Mouse (Mus musculus): ENCODE data around the gene Gas2l1. TPM values are rescaled to one million over a fixed set of nuclear protein-coding genes. Genes with fewer than 3 reads are reported as not detected.

Gas2l1 gene
- polyA plus RNA-seq, 1 experiment from 2014 or later, result 14.3 TPM

- ATAC-seq (ENCODE audit: low read depth) (no peak), DNase-seq (no peak)
- H3K27me3 ChIP-seq, result peaks cover 74% of the 10 kb centered on the region
- no peak overlapping the region for H3K9ac ChIP-seq
- no peaks in the 10 kb centered on the region for H3K9me3 ChIP-seq (replicated peaks)
- 63% methylated on average over 8 of the region's 8 CpGs for WGBS (ENCODE audit: insufficient replicate concordance)
- H3K4me1 ChIP-seq (replicated peaks), result peaks cover 34% of the 10 kb centered on the region
- H3K4me3 ChIP-seq (replicated peaks), result no peak overlapping the region
- no peaks in the 10 kb centered on the region for H3K36me3 ChIP-seq
- H3K4me2 ChIP-seq, result no peak overlapping the region
- no peak overlapping the region for H3K27ac ChIP-seq
Measured at GRCm38 (mm10) chr11:5057064-5057463, 8.1 kb downstream of the Gas2l1 start.

DNA sequence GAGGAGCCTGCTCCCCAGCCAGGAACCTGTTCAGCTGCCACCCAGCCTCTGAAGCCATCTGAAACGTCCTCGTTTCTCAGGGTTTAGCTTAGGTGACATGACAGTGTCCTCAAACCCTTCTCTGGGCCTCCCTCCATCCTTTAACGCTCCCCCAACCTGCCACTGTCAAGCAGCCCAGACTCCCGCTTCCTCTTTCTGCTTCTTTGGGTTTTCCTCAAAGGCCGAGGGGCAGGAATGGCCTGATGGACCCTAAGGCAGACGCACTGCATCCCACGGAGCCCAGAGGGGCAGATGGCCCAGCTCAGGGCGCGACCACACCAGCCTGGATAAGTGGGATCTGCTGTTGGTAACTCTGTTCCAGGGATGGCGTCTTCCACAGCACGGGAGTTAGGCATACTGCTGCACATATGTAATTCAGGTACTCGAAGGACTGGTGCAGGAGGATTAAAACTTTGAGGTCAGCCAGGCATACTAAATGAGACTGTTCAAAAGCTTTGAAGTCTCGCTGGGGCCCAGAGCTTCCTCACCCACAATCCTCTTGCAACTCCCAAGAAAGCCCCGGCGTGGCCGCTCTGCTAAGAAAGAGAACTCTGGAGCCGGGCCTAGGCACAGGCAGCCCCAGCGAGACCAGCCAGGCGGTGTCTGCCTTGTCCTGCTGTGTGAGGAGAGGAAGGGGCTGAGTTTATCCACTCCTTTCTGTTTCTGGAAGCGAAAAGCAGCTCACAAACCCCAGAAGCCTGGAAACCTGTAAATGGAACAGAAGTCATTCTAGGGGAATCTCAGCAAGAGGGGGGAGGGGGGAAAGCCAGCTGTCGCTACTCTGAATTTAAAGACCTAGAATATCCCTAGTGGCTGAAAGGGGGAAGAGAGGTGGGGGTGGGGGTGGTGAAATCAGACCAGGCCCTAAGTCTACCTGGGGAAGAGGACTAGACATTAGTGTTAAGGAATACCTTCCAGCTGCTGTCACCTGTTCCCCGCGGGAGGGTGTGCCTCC is 8.9 kb downstream of the Gas2l1 start:
- Histone ChIP-seq H3K9ac (no peak overlapping the region), H3K4me2 (no peak overlapping the region), H3K4me3 (replicated peaks) (no peak overlapping the region), H3K27me3 (peaks cover 66% of the 10 kb centered on the region), H3K9me3 (replicated peaks) (no peaks in the 10 kb centered on the region), H3K4me1 (replicated peaks) (peaks cover 25% of the 10 kb centered on the region), H3K36me3 (no peaks in the 10 kb centered on the region), H3K27ac (no peak overlapping the region)
- ATAC-seq (ENCODE audit: low read depth) (no peak), DNase-seq (no peak)
- WGBS (ENCODE audit: insufficient replicate concordance), result 47% methylated on average over 23 of the region's 23 CpGs

GRCm38 (mm10) chr11:5054874-5055273 is 10.3 kb downstream of the Gas2l1 start:
- Histone ChIP-seq H3K27ac (no peak overlapping the region), H3K9me3 (replicated peaks) (no peaks in the 10 kb centered on the region), H3K9ac (no peak overlapping the region), H3K4me3 (replicated peaks) (no peak overlapping the region), H3K36me3 (no peaks in the 10 kb centered on the region), H3K4me1 (replicated peaks) (peaks cover 20% of the 10 kb centered on the region), H3K27me3 (peaks cover 55% of the 10 kb centered on the region), H3K4me2 (no peak overlapping the region)
- DNase-seq (no peak), ATAC-seq (ENCODE audit: low read depth) (no peak)
- WGBS (ENCODE audit: insufficient replicate concordance), result 67% methylated on average over 6 of the region's 6 CpGs

- Histone ChIP-seq H3K9me3 (replicated peaks) (no peaks in the 10 kb centered on the region), H3K4me1 (replicated peaks) (peaks cover 15% of the 10 kb centered on the region), H3K27me3 (peaks cover 50% of the 10 kb centered on the region), H3K4me3 (replicated peaks) (no peak overlapping the region), H3K36me3 (no peaks in the 10 kb centered on the region), H3K4me2 (no peak overlapping the region), H3K9ac (no peak overlapping the region), H3K27ac (no peak overlapping the region)
- DNase-seq, result no peak
- no peak for ATAC-seq (ENCODE audit: low read depth)
- 72% methylated on average over 14 of the region's 14 CpGs for WGBS (ENCODE audit: insufficient replicate concordance)
Measured at GRCm38 (mm10) chr11:5054151-5054550, 11.0 kb downstream of the Gas2l1 start.

DNA sequence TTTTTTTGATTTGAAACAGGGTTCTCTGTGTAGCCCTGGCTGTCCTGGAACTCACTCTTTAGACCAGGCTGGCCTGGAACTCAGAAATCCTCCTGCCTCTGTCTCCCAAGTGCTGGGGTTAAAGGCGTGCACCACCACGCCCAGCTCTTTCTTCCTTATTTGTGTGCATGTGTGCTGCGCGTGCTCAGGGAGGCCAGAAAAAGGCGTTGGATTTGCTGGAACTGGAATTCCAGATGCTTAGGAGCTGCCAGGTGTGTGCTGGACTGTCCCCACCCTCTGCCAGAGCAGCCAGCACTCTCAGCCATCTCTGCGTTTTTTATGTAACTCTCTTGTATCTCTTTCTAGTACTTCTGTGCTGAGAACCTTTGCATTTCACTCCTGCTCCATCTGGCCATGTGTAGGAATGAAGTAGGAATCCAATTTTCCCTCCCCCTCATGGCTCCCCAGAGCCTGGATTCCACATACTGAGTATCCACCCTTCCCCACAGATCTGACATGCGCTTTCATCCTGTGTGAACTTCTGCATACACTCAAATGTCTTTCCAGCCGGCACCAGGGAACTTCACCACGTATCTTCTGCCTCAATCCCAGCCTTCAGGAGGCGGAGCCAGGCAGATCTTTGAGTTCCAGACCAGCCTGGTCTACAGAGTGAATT is 12.8 kb downstream of the Gas2l1 start:
- Histone ChIP-seq H3K4me3 (replicated peaks) (no peak overlapping the region), H3K27ac (no peak overlapping the region), H3K4me1 (replicated peaks) (no peaks in the 10 kb centered on the region; the same call in 1 of the 2 replicates), H3K27me3 (peaks cover 32% of the 10 kb centered on the region), H3K36me3 (no peaks in the 10 kb centered on the region), H3K9me3 (replicated peaks) (no peaks in the 10 kb centered on the region), H3K4me2 (no peak overlapping the region), H3K9ac (no peak overlapping the region)
- ATAC-seq (ENCODE audit: low read depth), result no peak
- WGBS (ENCODE audit: insufficient replicate concordance), result 64% methylated on average over 10 of the region's 10 CpGs
- DNase-seq, result no peak

DNA sequence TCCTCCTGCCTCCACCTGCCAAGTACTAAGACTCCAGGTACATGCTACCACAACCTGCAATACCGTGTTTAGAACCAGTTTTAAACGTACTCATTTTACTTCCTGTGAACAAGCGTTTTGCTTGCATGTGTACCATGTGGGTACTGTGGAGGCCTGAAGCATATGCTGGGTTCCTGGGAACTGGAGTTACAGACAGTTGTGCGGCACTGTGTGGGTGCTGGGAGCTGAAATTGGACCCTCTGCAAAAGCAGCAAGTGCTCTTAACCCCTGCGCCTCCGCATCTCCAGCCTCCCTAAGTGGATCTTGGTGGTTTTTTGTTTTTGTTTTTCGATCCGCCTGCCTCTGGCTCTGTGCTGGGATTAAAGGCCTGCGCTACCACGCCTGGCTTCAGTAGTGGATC is 13.5 kb downstream of the Gas2l1 start:
- Histone ChIP-seq H3K36me3 (no peaks in the 10 kb centered on the region), H3K4me2 (no peak overlapping the region), H3K27ac (no peak overlapping the region), H3K9ac (no peak overlapping the region), H3K27me3 (peaks cover 25% of the 10 kb centered on the region), H3K4me1 (replicated peaks) (no peaks in the 10 kb centered on the region; the same call in 1 of the 2 replicates), H3K9me3 (replicated peaks) (no peaks in the 10 kb centered on the region), H3K4me3 (replicated peaks) (no peak overlapping the region)
- DNase-seq (no peak), ATAC-seq (ENCODE audit: low read depth) (no peak)
- 79% methylated on average over 10 of the region's 10 CpGs for WGBS (ENCODE audit: insufficient replicate concordance)

DNA sequence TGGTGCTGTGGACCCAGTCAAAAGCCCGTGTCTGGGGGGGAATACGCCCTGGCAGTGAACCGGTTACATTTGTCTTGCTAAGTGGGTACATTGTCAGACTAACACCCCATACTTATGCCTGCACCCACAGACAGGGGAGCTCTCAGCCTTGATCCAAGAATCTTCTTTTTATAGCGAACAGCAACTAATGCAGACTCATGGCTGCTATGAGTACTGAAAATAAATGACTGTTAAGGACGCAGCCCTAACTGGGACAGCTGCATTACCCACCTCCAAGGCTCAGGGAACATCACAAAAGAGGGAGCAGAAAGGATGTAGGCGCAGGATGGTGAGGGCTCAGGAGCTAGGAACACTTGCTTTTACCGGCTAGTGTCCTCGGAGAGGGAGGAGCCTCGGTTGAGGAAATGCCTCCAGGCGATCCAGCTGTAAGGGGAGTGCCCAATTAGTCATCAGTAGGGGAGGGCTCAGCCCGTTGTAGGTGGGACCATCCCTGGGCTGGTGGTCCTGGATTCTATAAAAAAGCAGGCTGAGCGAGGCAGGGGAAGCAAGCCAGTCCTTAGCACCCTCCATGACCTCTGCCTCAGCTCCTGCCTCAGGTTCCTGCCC is 18.7 kb downstream of the Gas2l1 start:
- H3K4me1 ChIP-seq (replicated peaks), result no peaks in the 10 kb centered on the region
- H3K27ac ChIP-seq, result no peak overlapping the region
- no peak overlapping the region for H3K9ac ChIP-seq
- peaks cover 5% of the 10 kb centered on the region; the same call in 1 of the 2 replicates for H3K27me3 ChIP-seq
- no peak overlapping the region for H3K4me2 ChIP-seq
- H3K9me3 ChIP-seq (replicated peaks), result no peaks in the 10 kb centered on the region
- H3K36me3 ChIP-seq, result peaks cover 18% of the 10 kb centered on the region
- H3K4me3 ChIP-seq (replicated peaks), result no peak overlapping the region
- ATAC-seq (ENCODE audit: low read depth) (no peak), DNase-seq (no peak)
- WGBS (ENCODE audit: insufficient replicate concordance), result 47% methylated on average over 12 of the region's 12 CpGs

GRCm38 (mm10) chr11:5042645-5043381 is 22.3 kb downstream of the Gas2l1 start:
- WGBS (ENCODE audit: insufficient replicate concordance), result 70% methylated on average over 8 of the region's 8 CpGs
- no peak overlapping the region for H3K4me2 ChIP-seq
- peaks cover 54% of the 10 kb centered on the region for H3K36me3 ChIP-seq

GRCm38 (mm10) chr11:5041144-5041780 is 23.9 kb downstream of the Gas2l1 start:
- Histone ChIP-seq H3K9me3 (replicated peaks) (no peaks in the 10 kb centered on the region), H3K4me3 (replicated peaks) (no peak overlapping the region), H3K27ac (no peak overlapping the region; the same call in 1 of the 2 replicates), H3K4me1 (replicated peaks) (no peaks in the 10 kb centered on the region), H3K36me3 (peaks cover 69% of the 10 kb centered on the region), H3K9ac (no peak overlapping the region), H3K4me2 (no peak overlapping the region), H3K27me3 (no peaks in the 10 kb centered on the region)
- ATAC-seq (ENCODE audit: low read depth), result no peak
- no peak for DNase-seq
- 85% methylated on average over 18 of the region's 18 CpGs for WGBS (ENCODE audit: insufficient replicate concordance)

More at GRCm38 (mm10) chr11:5042645-5043381, 22.3 kb downstream of the Gas2l1 start:
- Histone ChIP-seq H3K27ac (no peak overlapping the region), H3K9ac (no peak overlapping the region), H3K27me3 (no peaks in the 10 kb centered on the region), H3K4me1 (replicated peaks) (no peaks in the 10 kb centered on the region), H3K9me3 (replicated peaks) (no peaks in the 10 kb centered on the region), H3K4me3 (replicated peaks) (no peak overlapping the region)
- DNase-seq, result no peak
- no peak for ATAC-seq (ENCODE audit: low read depth)

- 71% methylated on average over 5 of the region's 5 CpGs for WGBS (ENCODE audit: insufficient replicate concordance)
- ATAC-seq (ENCODE audit: low read depth), result no peak
Measured at GRCm38 (mm10) chr11:5040585-5040984, 24.5 kb downstream of the Gas2l1 start.

More at GRCm38 (mm10) chr11:5040585-5040984, 24.5 kb downstream of the Gas2l1 start:
- DNase-seq, result no peak
- H3K27ac ChIP-seq, result no peak overlapping the region
- H3K9me3 ChIP-seq (replicated peaks), result no peaks in the 10 kb centered on the region
- no peak overlapping the region for H3K4me3 ChIP-seq (replicated peaks)
- no peaks in the 10 kb centered on the region for H3K27me3 ChIP-seq
- H3K4me1 ChIP-seq (replicated peaks), result no peaks in the 10 kb centered on the region
- H3K9ac ChIP-seq, result no peak overlapping the region
- H3K4me2 ChIP-seq, result no peak overlapping the region
- peaks cover 76% of the 10 kb centered on the region for H3K36me3 ChIP-seq
